Mouse (Mus musculus): ENCODE data around the gene Ntng1. TPM values are rescaled to one million over a fixed set of nuclear protein-coding genes. Genes with fewer than 3 reads are reported as not detected.

The Ntng1 gene
- total and polyA plus RNA-seq, 2 experiments, result not detected

DNA sequence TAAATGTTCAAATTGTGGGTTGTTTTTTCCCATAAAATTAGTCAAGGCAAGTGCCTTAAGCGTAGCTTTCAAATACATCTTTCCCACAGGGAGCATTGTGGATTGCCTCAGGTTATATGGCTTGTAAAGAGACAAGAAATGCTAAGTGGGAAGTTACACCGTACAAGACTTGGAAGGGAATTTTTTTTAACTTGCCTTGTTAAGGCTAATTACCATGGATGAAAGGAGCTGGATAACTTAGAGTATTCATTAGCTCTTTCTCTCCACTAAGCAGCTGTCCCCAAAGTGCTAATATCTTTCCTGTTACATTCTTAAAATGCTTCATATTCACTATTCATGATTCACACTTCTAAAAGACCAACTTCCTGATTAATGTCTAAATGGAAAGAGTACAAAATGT lies 133.4 kb downstream of the Ntng1 start:
- no peak for TF ChIP-seq POLR2A (IDR thresholded peaks at IDR 0.05; ENCODE audit: extremely low read depth, insufficient read depth, low read length)
- no peak for TF ChIP-seq CTCF (IDR thresholded peaks at IDR 0.05; ENCODE audit: low read depth, low read length)
- 87% methylated on average over 2 of the region's 2 CpGs for WGBS
- Histone ChIP-seq H3K27me3 (ENCODE audit: control insufficient read depth, insufficient read depth, low read length) (no peaks in the 10 kb centered on the region), H3K27ac (replicated peaks; ENCODE audit: insufficient read depth, low read depth, low read length) (no peak overlapping the region), H3K4me1 (ENCODE audit: control insufficient read depth, insufficient read depth, low read length) (no peaks in the 10 kb centered on the region), H3K36me3 (ENCODE audit: control insufficient read depth, insufficient read depth, low read length) (no peaks in the 10 kb centered on the region), H3K9ac (ENCODE audit: low read depth, low read length) (no peak overlapping the region), H3K79me2 (ENCODE audit: control insufficient read depth, insufficient read depth, low read length) (no peaks in the 10 kb centered on the region), H3K4me3 (ENCODE audit: insufficient read depth, low read depth, low read length) (no peak overlapping the region)
- DNase-seq (ENCODE audit: extremely low read depth, low read depth, low spot score), result no peak

GRCm38 (mm10) chr3:110000349-110000748 lies 143.5 kb downstream of the Ntng1 start:
- H3K4me3 ChIP-seq (ENCODE audit: insufficient read depth, low read depth, low read length), result no peak overlapping the region
- no peak overlapping the region for H3K27ac ChIP-seq (replicated peaks; ENCODE audit: insufficient read depth, low read depth, low read length)
- 63% methylated on average over 5 of the region's 5 CpGs for WGBS
- H3K9ac ChIP-seq (ENCODE audit: low read depth, low read length), result no peak overlapping the region
- H3K36me3 ChIP-seq (ENCODE audit: control insufficient read depth, insufficient read depth, low read length), result no peaks in the 10 kb centered on the region
- TF ChIP-seq CTCF (IDR thresholded peaks at IDR 0.05; ENCODE audit: low read depth, low read length), result no peak
- H3K27me3 ChIP-seq (ENCODE audit: control insufficient read depth, insufficient read depth, low read length), result no peaks in the 10 kb centered on the region
- no peak for DNase-seq (ENCODE audit: extremely low read depth, low read depth, low spot score)
- H3K4me1 ChIP-seq (ENCODE audit: control insufficient read depth, insufficient read depth, low read length), result no peaks in the 10 kb centered on the region
- no peaks in the 10 kb centered on the region for H3K79me2 ChIP-seq (ENCODE audit: control insufficient read depth, insufficient read depth, low read length)

DNA sequence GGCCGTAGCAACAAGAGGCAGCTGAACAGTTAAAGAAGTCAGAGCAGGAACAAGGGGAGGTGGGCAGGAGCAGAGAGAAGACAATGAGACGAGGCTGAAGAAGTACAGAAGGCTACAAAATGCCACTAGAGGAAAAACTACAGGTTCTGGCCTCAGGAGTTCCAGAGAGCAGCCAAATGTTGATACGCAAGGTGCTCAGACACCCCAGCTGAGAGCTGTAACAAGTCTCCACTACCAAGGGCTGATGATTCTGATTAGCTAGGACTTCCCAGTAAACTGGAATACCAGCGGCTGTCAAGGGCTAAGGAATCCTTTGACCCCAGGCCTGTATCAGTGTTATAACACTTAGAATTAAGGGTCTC lies 148.2 kb downstream of the Ntng1 start:
- no peak for TF ChIP-seq CTCF (IDR thresholded peaks at IDR 0.05; ENCODE audit: low read depth, low read length)
- no peak for TF ChIP-seq POLR2A (IDR thresholded peaks at IDR 0.05; ENCODE audit: extremely low read depth, insufficient read depth, low read length)
- DNase-seq (ENCODE audit: extremely low read depth, low read depth, low spot score), result no peak

GRCm38 (mm10) chr3:109994978-109995662 lies 148.7 kb downstream of the Ntng1 start:
- no peak for DNase-seq (ENCODE audit: extremely low read depth, low read depth, low spot score)
- H3K79me2 ChIP-seq (ENCODE audit: control insufficient read depth, insufficient read depth, low read length), result no peaks in the 10 kb centered on the region
- TF ChIP-seq CTCF (IDR thresholded peaks at IDR 0.05; ENCODE audit: low read depth, low read length) (no peak), POLR2A (IDR thresholded peaks at IDR 0.05; ENCODE audit: extremely low read depth, insufficient read depth, low read length) (no peak)
- WGBS, result 48% methylated on average over 6 of the region's 6 CpGs
- no peaks in the 10 kb centered on the region for H3K4me1 ChIP-seq (ENCODE audit: control insufficient read depth, insufficient read depth, low read length)
- H3K27me3 ChIP-seq (ENCODE audit: control insufficient read depth, insufficient read depth, low read length), result no peaks in the 10 kb centered on the region
- H3K27ac ChIP-seq (replicated peaks; ENCODE audit: insufficient read depth, low read depth, low read length), result no peak overlapping the region
- no peak overlapping the region for H3K4me3 ChIP-seq (ENCODE audit: insufficient read depth, low read depth, low read length)
- no peak overlapping the region for H3K9ac ChIP-seq (ENCODE audit: low read depth, low read length)
- H3K36me3 ChIP-seq (ENCODE audit: control insufficient read depth, insufficient read depth, low read length), result no peaks in the 10 kb centered on the region

More for the DNA sequence above, 148.2 kb downstream of the Ntng1 start:
- H3K27ac ChIP-seq (replicated peaks; ENCODE audit: insufficient read depth, low read depth, low read length), result no peak overlapping the region
- H3K79me2 ChIP-seq (ENCODE audit: control insufficient read depth, insufficient read depth, low read length), result no peaks in the 10 kb centered on the region
- H3K4me1 ChIP-seq (ENCODE audit: control insufficient read depth, insufficient read depth, low read length), result no peaks in the 10 kb centered on the region
- WGBS, result 69% methylated on average over 4 of the region's 4 CpGs
- no peaks in the 10 kb centered on the region for H3K36me3 ChIP-seq (ENCODE audit: control insufficient read depth, insufficient read depth, low read length)
- no peak overlapping the region for H3K4me3 ChIP-seq (ENCODE audit: insufficient read depth, low read depth, low read length)
- H3K9ac ChIP-seq (ENCODE audit: low read depth, low read length), result no peak overlapping the region
- no peaks in the 10 kb centered on the region for H3K27me3 ChIP-seq (ENCODE audit: control insufficient read depth, insufficient read depth, low read length)

- no peak overlapping the region for H3K4me3 ChIP-seq (ENCODE audit: insufficient read depth, low read depth, low read length)
- H3K9ac ChIP-seq (ENCODE audit: low read depth, low read length), result no peak overlapping the region
- WGBS, result 55% methylated on average over 2 of the region's 2 CpGs
- no peak for TF ChIP-seq CTCF (IDR thresholded peaks at IDR 0.05; ENCODE audit: low read depth, low read length)
- TF ChIP-seq POLR2A (IDR thresholded peaks at IDR 0.05; ENCODE audit: extremely low read depth, insufficient read depth, low read length), result no peak
- no peaks in the 10 kb centered on the region for H3K27me3 ChIP-seq (ENCODE audit: control insufficient read depth, insufficient read depth, low read length)
- no peaks in the 10 kb centered on the region for H3K4me1 ChIP-seq (ENCODE audit: control insufficient read depth, insufficient read depth, low read length)
- H3K27ac ChIP-seq (replicated peaks; ENCODE audit: insufficient read depth, low read depth, low read length), result no peak overlapping the region
- DNase-seq (ENCODE audit: extremely low read depth, low read depth, low spot score), result no peak
- no peaks in the 10 kb centered on the region for H3K36me3 ChIP-seq (ENCODE audit: control insufficient read depth, insufficient read depth, low read length)
- no peaks in the 10 kb centered on the region for H3K79me2 ChIP-seq (ENCODE audit: control insufficient read depth, insufficient read depth, low read length)
These were observed 159.7 kb downstream of the Ntng1 start for GRCm38 (mm10) chr3:109984086-109984485.

GRCm38 (mm10) chr3:109977614-109978013 lies 166.2 kb downstream of the Ntng1 start:
- WGBS, result 60% methylated on average over 2 of the region's 2 CpGs

More at GRCm38 (mm10) chr3:109977614-109978013, 166.2 kb downstream of the Ntng1 start:
- H3K9ac ChIP-seq (ENCODE audit: low read depth, low read length), result no peak overlapping the region
- H3K27me3 ChIP-seq (ENCODE audit: control insufficient read depth, insufficient read depth, low read length), result no peaks in the 10 kb centered on the region
- no peaks in the 10 kb centered on the region for H3K4me1 ChIP-seq (ENCODE audit: control insufficient read depth, insufficient read depth, low read length)
- no peaks in the 10 kb centered on the region for H3K36me3 ChIP-seq (ENCODE audit: control insufficient read depth, insufficient read depth, low read length)
- H3K4me3 ChIP-seq (ENCODE audit: insufficient read depth, low read depth, low read length), result no peak overlapping the region
- H3K79me2 ChIP-seq (ENCODE audit: control insufficient read depth, insufficient read depth, low read length), result no peaks in the 10 kb centered on the region
- no peak for DNase-seq (ENCODE audit: extremely low read depth, low read depth, low spot score)
- no peak for TF ChIP-seq POLR2A (IDR thresholded peaks at IDR 0.05; ENCODE audit: extremely low read depth, insufficient read depth, low read length)
- TF ChIP-seq CTCF (IDR thresholded peaks at IDR 0.05; ENCODE audit: low read depth, low read length), result no peak
- no peak overlapping the region for H3K27ac ChIP-seq (replicated peaks; ENCODE audit: insufficient read depth, low read depth, low read length)
